Mouse (Mus musculus) forebrain, embryonic 15.5 days (tissue): ENCODE measurements around the gene Rtf2. TPM values are rescaled to one million over a fixed set of nuclear protein-coding genes. Genes with fewer than 3 reads are reported as not detected.

Experiments
- ATAC-seq: fragments of 200-750 bp; cut with Nextera tagmentation; replicated peaks from 2 replicates; pipeline ENCODE4 v1.8.0; 2017; ENCODE audit warnings: mild to moderate bottlenecking, moderate TSS enrichment, moderate library complexity
- H3K27ac ChIP-seq: fragments of 300-500 bp; sonication (generic); replicated peaks from 2 replicates; pipeline ENCODE4 v1.5.1; 2015; ENCODE audit warnings: mild to moderate bottlenecking, inconsistent platforms
- H3K27me3 ChIP-seq: fragments of 300-500 bp; sonication (generic); 2 replicates; pipeline ENCODE4 v1.6.1; 2015; ENCODE audit warnings: inconsistent platforms
- H3K36me3 ChIP-seq: fragments of 300-500 bp; sonication (generic); 2 replicates; pipeline ENCODE4 v1.6.1; 2015; ENCODE audit warnings: mild to moderate bottlenecking, inconsistent platforms
- H3K4me1 ChIP-seq: fragments of 300-500 bp; sonication (generic); 2 replicates; pipeline ENCODE4 v1.6.1; 2015; ENCODE audit warnings: inconsistent platforms
- H3K4me2 ChIP-seq: fragments of 300-500 bp; sonication (generic); replicated peaks from 2 replicates; pipeline ENCODE4 v1.6.1; 2015; ENCODE audit warnings: mild to moderate bottlenecking, inconsistent platforms
- H3K4me3 ChIP-seq: fragments of 300-500 bp; sonication (generic); 2 replicates; pipeline ENCODE4 v1.5.1; 2015; ENCODE audit warnings: mild to moderate bottlenecking, inconsistent platforms
- H3K9ac ChIP-seq: fragments of 300-500 bp; sonication (generic); replicated peaks from 2 replicates; pipeline ENCODE4 v1.6.1; 2015; ENCODE audit warnings: mild to moderate bottlenecking, inconsistent platforms
- H3K9me3 ChIP-seq: fragments of 300-500 bp; sonication (generic); 2 replicates; pipeline ENCODE4 v1.6.1; 2016; ENCODE audit warnings: inconsistent platforms
- WGBS: fragments of 180-500 bp; shearing (Covaris S2); methylation state at CpG from one replicate; pipeline ENCODE4 v1.1.7; 2015; ENCODE audit warnings: mixed read lengths; 5-methylcytosine and 5-hydroxymethylcytosine counted together
- polyA plus RNA-seq: library from polyadenylated mRNA; unstranded; fragments of >200 nt; fragmentation: Nextera tagmentation; extraction: Ambion mirVana; gene quantifications from 2 replicates; pipeline ENCODE4 v1.2.1, GENCODE M21; 2015

Gene Rtf2
- polyA plus RNA-seq, 1 experiment from 2014 or later: 103 TPM

- H3K36me3 ChIP-seq: peaks cover 11% of the 10 kb centered on the region
- H3K4me2 ChIP-seq: no peak overlapping the region
- H3K4me3 ChIP-seq: no peak overlapping the region
- WGBS: 40% methylated on average over 8 of the region's 8 CpGs
- H3K27me3 ChIP-seq: no peaks in the 10 kb centered on the region
- ATAC-seq: no peak
- no peaks in the 10 kb centered on the region for H3K9me3 ChIP-seq
- no peak overlapping the region for H3K9ac ChIP-seq
- H3K4me1 ChIP-seq: peaks cover 16% of the 10 kb centered on the region
- no peak overlapping the region for H3K27ac ChIP-seq
These were observed 33.2 kb downstream of the Rtf2 start for GRCm38 (mm10) chr2:172473591-172473990.

GRCm38 (mm10) chr2:172474970-172475369 is 34.6 kb downstream of the Rtf2 start:
- no peak overlapping the region for H3K4me2 ChIP-seq
- peaks cover 12% of the 10 kb centered on the region for H3K4me1 ChIP-seq
- H3K4me3 ChIP-seq: no peak overlapping the region
- 29% methylated on average over 6 of the region's 6 CpGs for WGBS
- no peaks in the 10 kb centered on the region for H3K9me3 ChIP-seq
- H3K27me3 ChIP-seq: no peaks in the 10 kb centered on the region
- H3K36me3 ChIP-seq: peaks cover under 1% of the 10 kb centered on the region
- H3K27ac ChIP-seq: no peak overlapping the region
- ATAC-seq: no peak
- no peak overlapping the region for H3K9ac ChIP-seq

- H3K9ac ChIP-seq: no peak overlapping the region
- no peak overlapping the region for H3K4me3 ChIP-seq
- H3K27ac ChIP-seq: no peak overlapping the region
- peaks cover 12% of the 10 kb centered on the region for H3K4me1 ChIP-seq
- no peak for ATAC-seq
- 44% methylated on average over 10 of the region's 10 CpGs for WGBS
- no peaks in the 10 kb centered on the region for H3K27me3 ChIP-seq
- H3K4me2 ChIP-seq: no peak overlapping the region
- H3K36me3 ChIP-seq: no peaks in the 10 kb centered on the region
- no peaks in the 10 kb centered on the region for H3K9me3 ChIP-seq
These were observed 36.4 kb downstream of the Rtf2 start for GRCm38 (mm10) chr2:172476707-172477260.

GRCm38 (mm10) chr2:172477350-172477749 is 37.0 kb downstream of the Rtf2 start:
- H3K4me1 ChIP-seq: peaks cover 8% of the 10 kb centered on the region
- no peaks in the 10 kb centered on the region for H3K9me3 ChIP-seq
- H3K27me3 ChIP-seq: no peaks in the 10 kb centered on the region
- ATAC-seq: no peak
- 36% methylated on average over 3 of the region's 3 CpGs for WGBS
- no peak overlapping the region for H3K9ac ChIP-seq
- no peak overlapping the region for H3K27ac ChIP-seq
- H3K36me3 ChIP-seq: no peaks in the 10 kb centered on the region
- H3K4me3 ChIP-seq: no peak overlapping the region
- H3K4me2 ChIP-seq: no peak overlapping the region

- H3K4me2 ChIP-seq: no peak overlapping the region
- peak; percentile 59 for ATAC-seq
- no peak overlapping the region for H3K4me3 ChIP-seq
- no peaks in the 10 kb centered on the region for H3K36me3 ChIP-seq
- no peaks in the 10 kb centered on the region for H3K27me3 ChIP-seq
- H3K9me3 ChIP-seq: no peaks in the 10 kb centered on the region
- WGBS: 0% methylated on average over 2 of the region's 2 CpGs
- no peak overlapping the region for H3K27ac ChIP-seq
- H3K4me1 ChIP-seq: peaks cover 6% of the 10 kb centered on the region
- no peak overlapping the region for H3K9ac ChIP-seq
These were observed 37.5 kb downstream of the Rtf2 start for GRCm38 (mm10) chr2:172477860-172478259.

- no peak overlapping the region for H3K27ac ChIP-seq
- no peak overlapping the region for H3K9ac ChIP-seq
- WGBS: 74% methylated on average over 7 of the region's 7 CpGs
- H3K4me2 ChIP-seq: no peak overlapping the region
- ATAC-seq: no peak
- no peaks in the 10 kb centered on the region for H3K36me3 ChIP-seq
- peaks cover 9% of the 10 kb centered on the region for H3K4me1 ChIP-seq
- no peaks in the 10 kb centered on the region for H3K27me3 ChIP-seq
- H3K9me3 ChIP-seq: no peaks in the 10 kb centered on the region
- no peak overlapping the region for H3K4me3 ChIP-seq
These were observed 39.9 kb downstream of the Rtf2 start for GRCm38 (mm10) chr2:172480296-172480695.

GRCm38 (mm10) chr2:172481654-172482385 is 41.5 kb downstream of the Rtf2 start:
- ATAC-seq: no peak
- 89% methylated on average over 16 of the region's 16 CpGs for WGBS
- H3K4me1 ChIP-seq: peaks cover 9% of the 10 kb centered on the region

GRCm38 (mm10) chr2:172483766-172484413 is 43.5 kb downstream of the Rtf2 start:
- Histone ChIP-seq H3K9ac (no peak overlapping the region), H3K4me3 (no peak overlapping the region), H3K4me1 (peaks cover 9% of the 10 kb centered on the region), H3K27me3 (no peaks in the 10 kb centered on the region), H3K9me3 (no peaks in the 10 kb centered on the region), H3K36me3 (no peaks in the 10 kb centered on the region), H3K27ac (no peak overlapping the region), H3K4me2 (no peak overlapping the region)
- WGBS: 71% methylated on average over 14 of the region's 14 CpGs
- peak; percentile 87 for ATAC-seq

More at GRCm38 (mm10) chr2:172481654-172482385, 41.5 kb downstream of the Rtf2 start:
- Histone ChIP-seq H3K4me2 (no peak overlapping the region), H3K4me3 (no peak overlapping the region), H3K9me3 (no peaks in the 10 kb centered on the region), H3K27ac (no peak overlapping the region), H3K9ac (no peak overlapping the region), H3K36me3 (no peaks in the 10 kb centered on the region), H3K27me3 (no peaks in the 10 kb centered on the region)

- no peak; the same call in 1 of the 2 replicates for ATAC-seq
- H3K27ac ChIP-seq: no peak overlapping the region
- H3K9ac ChIP-seq: no peak overlapping the region
- no peaks in the 10 kb centered on the region for H3K9me3 ChIP-seq
- H3K4me1 ChIP-seq: peaks cover 9% of the 10 kb centered on the region
- H3K4me2 ChIP-seq: no peak overlapping the region
- H3K36me3 ChIP-seq: no peaks in the 10 kb centered on the region
- 46% methylated on average over 12 of the region's 12 CpGs for WGBS
- no peak overlapping the region for H3K4me3 ChIP-seq
- H3K27me3 ChIP-seq: no peaks in the 10 kb centered on the region
These were observed 44.5 kb downstream of the Rtf2 start for GRCm38 (mm10) chr2:172484696-172485370.

GRCm38 (mm10) chr2:172496736-172497345 is 56.5 kb downstream of the Rtf2 start:
- Histone ChIP-seq H3K27ac (no peak overlapping the region), H3K4me2 (no peak overlapping the region), H3K9me3 (no peaks in the 10 kb centered on the region), H3K4me3 (no peak overlapping the region), H3K4me1 (no peaks in the 10 kb centered on the region), H3K9ac (no peak overlapping the region), H3K27me3 (no peaks in the 10 kb centered on the region), H3K36me3 (no peaks in the 10 kb centered on the region)
- WGBS: 74% methylated on average over 8 of the region's 8 CpGs
- no peak for ATAC-seq

GRCm38 (mm10) chr2:172498823-172499222 is 58.5 kb downstream of the Rtf2 start:
- no peak overlapping the region for H3K9ac ChIP-seq
- H3K9me3 ChIP-seq: no peaks in the 10 kb centered on the region
- H3K4me2 ChIP-seq: no peak overlapping the region
- ATAC-seq: no peak
- no peaks in the 10 kb centered on the region for H3K4me1 ChIP-seq
- 36% methylated on average over 3 of the region's 3 CpGs for WGBS
- H3K36me3 ChIP-seq: no peaks in the 10 kb centered on the region
- H3K27ac ChIP-seq: no peak overlapping the region
- H3K27me3 ChIP-seq: no peaks in the 10 kb centered on the region
- H3K4me3 ChIP-seq: no peak overlapping the region
